Mouse (Mus musculus) testis, adult 2 months (tissue): ENCODE data around the gene Kat8. TPM values are rescaled to one million over a fixed set of nuclear protein-coding genes. Genes with fewer than 3 reads are reported as not detected.

Experiments used
- H3K27ac ChIP-seq: fragments of 200-500 bp; 2 replicates; pipeline ENCODE4 v1.5.1; 2012; ENCODE audit warnings: low read depth, low read length; ENCODE audit not compliant: control insufficient read depth, insufficient read depth
- H3K27me3 ChIP-seq: fragments of 200-500 bp; 2 replicates; pipeline ENCODE4 v1.6.1; 2012; ENCODE audit warnings: mild to moderate bottlenecking, low read length, moderate library complexity; ENCODE audit not compliant: control insufficient read depth, insufficient read depth
- H3K36me3 ChIP-seq: fragments of 200-500 bp; 2 replicates; pipeline ENCODE4 v1.6.1; 2012; ENCODE audit warnings: mild to moderate bottlenecking, low read length; ENCODE audit not compliant: control insufficient read depth, insufficient read depth
- H3K4me1 ChIP-seq: fragments of 200-500 bp; 2 replicates; pipeline ENCODE4 v1.6.1; 2012; ENCODE audit warnings: low read length; ENCODE audit not compliant: control insufficient read depth, insufficient read depth
- H3K4me3 ChIP-seq: fragments of 200-500 bp; 2 replicates; pipeline ENCODE4 v1.5.1; 2012; ENCODE audit warnings: low read depth, mild to moderate bottlenecking, low read length, moderate library complexity, mixed read lengths; ENCODE audit not compliant: control insufficient read depth
- CTCF ChIP-seq: fragments of 200-500 bp; IDR thresholded peaks from 2 replicates; pipeline ENCODE4 v1.5.1; 2012; ENCODE audit warnings: low read depth, mild to moderate bottlenecking, inconsistent platforms, low read length, moderate library complexity; ENCODE audit not compliant: control insufficient read depth, insufficient read depth, insufficient replicate concordance
- POLR2A ChIP-seq: fragments of 200-500 bp; IDR thresholded peaks from 2 replicates; pipeline ENCODE4 v1.6.1; 2012; ENCODE audit warnings: low read depth, mild to moderate bottlenecking, inconsistent platforms, low read length, moderate library complexity; ENCODE audit not compliant: control insufficient read depth
- polyA plus RNA-seq: library from polyadenylated mRNA; depleted of rRNA; stranded (reverse); fragments of >200 nt; gene quantifications from 2 replicates; pipeline ENCODE4 v1.2.3, GENCODE M21; 2012; rRNA removed

The Kat8 gene
- polyA plus RNA-seq, 1 experiment: 98.4 TPM

- TF ChIP-seq POLR2A (no peak), CTCF (no peak)
- Histone ChIP-seq H3K27ac (no peak overlapping the region), H3K36me3 (peaks cover 3% of the 10 kb centered on the region), H3K4me1 (no peaks in the 10 kb centered on the region), H3K4me3 (no peak overlapping the region), H3K27me3 (no peaks in the 10 kb centered on the region)
These were observed 62.2 kb downstream of the Kat8 start for GRCm38 (mm10) chr7:127974413-127974930.

Other genes with a start within 250 kb of the Kat8 start
- 69.0 and 79.6 TPM in 2 replicates for gene Bcl7c, start 203.6 kb upstream of the Kat8 start, polyA plus RNA-seq
- gene Ctf1, start 199.8 kb upstream of the Kat8 start, polyA plus RNA-seq: 4.7 and 5.1 TPM in 2 replicates
- 0.07 TPM in 1 of 2 replicates, not detected in the other for gene Ctf2, start 180.3 kb upstream of the Kat8 start, polyA plus RNA-seq
- 36.9 and 37.2 TPM in 2 replicates for gene Fbxl19, start 168.0 kb upstream of the Kat8 start, polyA plus RNA-seq
- gene Orai3, start 142.7 kb upstream of the Kat8 start, polyA plus RNA-seq: 13.8 and 13.9 TPM in 2 replicates
- 15.9 and 18.2 TPM in 2 replicates for gene Setd1a, start 135.8 kb upstream of the Kat8 start, polyA plus RNA-seq
- not detected in 2 replicates for gene Gm49388, start 126.9 kb upstream of the Kat8 start, polyA plus RNA-seq
- gene Hsd3b7, start 111.9 kb upstream of the Kat8 start, polyA plus RNA-seq: 6.1 and 7.1 TPM in 2 replicates
- gene Stx4a, start 88.2 kb upstream of the Kat8 start, polyA plus RNA-seq: 18.3 and 19.4 TPM in 2 replicates
- gene Stx1b, start 88.0 kb upstream of the Kat8 start, polyA plus RNA-seq: 2.2 and 2.4 TPM in 2 replicates
- 57.9 and 60.3 TPM in 2 replicates for gene Zfp646, start 36.3 kb upstream of the Kat8 start, polyA plus RNA-seq
- gene Zfp668, start 35.7 kb upstream of the Kat8 start, polyA plus RNA-seq: 3.2 TPM in 2 replicates
- gene Prss53, start 21.5 kb upstream of the Kat8 start, polyA plus RNA-seq: 0.76 and 0.88 TPM in 2 replicates
- gene Gm21974, start 17.1 kb upstream of the Kat8 start, polyA plus RNA-seq: not detected in 2 replicates
- gene Vkorc1, start 16.9 kb upstream of the Kat8 start, polyA plus RNA-seq: 29.3 and 39.0 TPM in 2 replicates
- gene Bckdk, start 8.4 kb upstream of the Kat8 start, polyA plus RNA-seq: 7.9 and 10.6 TPM in 2 replicates
- gene Prss8, start 17.6 kb downstream of the Kat8 start, polyA plus RNA-seq: 0.26 and 4.0 TPM in 2 replicates
- gene Prss36, start 34.2 kb downstream of the Kat8 start, polyA plus RNA-seq: 5.9 and 6.3 TPM in 2 replicates
- 271 and 306 TPM in 2 replicates for gene Fus, start 54.9 kb downstream of the Kat8 start, polyA plus RNA-seq
- 2.9 and 3.1 TPM in 2 replicates for gene Pycard, start 81.4 kb downstream of the Kat8 start, polyA plus RNA-seq
- 0.25 and 0.32 TPM in 2 replicates for gene Trim72, start 91.4 kb downstream of the Kat8 start, polyA plus RNA-seq
- gene Itgam, start 150.1 kb downstream of the Kat8 start, polyA plus RNA-seq: 0.25 and 0.55 TPM in 2 replicates
- gene Gm49368, start 150.2 kb downstream of the Kat8 start, polyA plus RNA-seq: not detected in 2 replicates
- gene Itgax, start 217.0 kb downstream of the Kat8 start, polyA plus RNA-seq: 0.16 and 0.24 TPM in 2 replicates
- gene Itgad, start 241.9 kb downstream of the Kat8 start, polyA plus RNA-seq: 21.1 and 21.4 TPM in 2 replicates